Mouse (Mus musculus) CD4-positive, CD25-positive, alpha-beta regulatory T cell, adult 2 months (primary cell): Measurements from ENCODE around the gene Aktip.
A peak's percentile ranks its signal among the peaks of the same experiment; 100 is the strongest.

Source experiments
- DNase-seq: peaks from one replicate; pipeline ENCODE4 v3.0.0-alpha.2; 2012; ENCODE audit warnings: low read depth, low spot score

Gene Aktip

GRCm38 (mm10) chr8:91132731-91133130 lies 67.0 kb downstream of the Aktip start:
- no peak for DNase-seq

GRCm38 (mm10) chr8:91126786-91127185 lies 73.0 kb downstream of the Aktip start:
- DNase-seq = no peak

GRCm38 (mm10) chr8:91124315-91124714 lies 75.5 kb downstream of the Aktip start:
- DNase-seq = no peak

- DNase-seq = peak; percentile 64
Observed at GRCm38 (mm10) chr8:91118131-91118530, 81.6 kb downstream of the Aktip start.

GRCm38 (mm10) chr8:91117537-91117936 lies 82.2 kb downstream of the Aktip start:
- DNase-seq = peak; percentile 36

GRCm38 (mm10) chr8:91114910-91115309 lies 84.9 kb downstream of the Aktip start:
- no peak for DNase-seq

- no peak for DNase-seq
Observed at GRCm38 (mm10) chr8:91114428-91114827, 85.3 kb downstream of the Aktip start.

- DNase-seq = peak; percentile 12
Observed at GRCm38 (mm10) chr8:91111868-91112477, 87.8 kb downstream of the Aktip start.

GRCm38 (mm10) chr8:91106271-91106670 lies 93.5 kb downstream of the Aktip start:
- DNase-seq = no peak

GRCm38 (mm10) chr8:91098106-91098505 lies 101.7 kb downstream of the Aktip start:
- no peak for DNase-seq

GRCm38 (mm10) chr8:91094135-91094534 lies 105.6 kb downstream of the Aktip start:
- no peak for DNase-seq

- DNase-seq = no peak
Observed at GRCm38 (mm10) chr8:91089601-91090000, 110.2 kb downstream of the Aktip start.

GRCm38 (mm10) chr8:91088452-91088851 lies 111.3 kb downstream of the Aktip start:
- DNase-seq = peak; percentile 23

- peak; percentile 47 for DNase-seq
Observed at GRCm38 (mm10) chr8:91082428-91082827, 117.3 kb downstream of the Aktip start.

GRCm38 (mm10) chr8:91081911-91082310 lies 117.9 kb downstream of the Aktip start:
- peak; percentile 48 for DNase-seq

GRCm38 (mm10) chr8:91079678-91080077 lies 120.1 kb downstream of the Aktip start:
- peak; percentile 45 for DNase-seq

- DNase-seq = peak; percentile 65
Observed at GRCm38 (mm10) chr8:91077077-91077867, 122.5 kb downstream of the Aktip start.

GRCm38 (mm10) chr8:91070275-91070859 lies 129.4 kb downstream of the Aktip start:
- peak; percentile 92 for DNase-seq

- DNase-seq = peak; percentile 94
Observed at GRCm38 (mm10) chr8:91069834-91070233, 129.9 kb downstream of the Aktip start, which contains the start of gene Rbl2. TSS of gene Rbl2 (plus strand) at chr8:91070057.

GRCm38 (mm10) chr8:91069407-91069806 lies 130.4 kb downstream of the Aktip start:
- peak; percentile 27 for DNase-seq

GRCm38 (mm10) chr8:91065179-91065578 lies 134.6 kb downstream of the Aktip start:
- no peak for DNase-seq
